Mouse (Mus musculus) B cell, adult 2 months (primary cell): Measurements from ENCODE around the gene Ruvbl2.
A peak's percentile ranks its signal among the peaks of the same experiment; 100 is the strongest.
"Not testable (repeated sequence)": the region's sequence is repeated elsewhere in the genome, so short reads cannot be mapped to it uniquely, and the experiment has no call there.

Experiments
- DNase-seq, 2 experiments: peaks; one replicate each; pipeline ENCODE4 v3.0.0; 2022

The Ruvbl2 gene

DNA sequence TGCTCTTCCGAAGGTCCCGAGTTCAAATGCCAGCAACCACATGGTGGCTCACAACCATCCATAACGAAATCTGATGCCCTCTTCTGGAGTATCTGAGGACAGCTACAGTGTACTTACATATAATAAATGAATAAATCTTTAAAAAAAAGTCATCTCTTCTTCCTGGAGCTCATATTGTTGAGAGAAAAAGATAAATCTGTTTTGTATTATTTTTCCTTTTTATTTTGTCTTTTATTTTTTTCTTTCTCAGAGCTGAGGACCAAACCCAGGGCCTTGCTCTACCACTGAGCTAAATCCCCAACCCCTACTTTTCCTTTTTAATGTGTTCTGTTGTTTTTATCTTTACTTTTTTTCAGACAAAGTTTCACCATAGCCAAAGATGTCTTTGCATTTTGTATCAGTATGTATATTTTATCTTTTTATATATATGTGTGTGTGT is 41.5 kb downstream of the Ruvbl2 start:
- DNase-seq, result not testable (repeated sequence)

DNA sequence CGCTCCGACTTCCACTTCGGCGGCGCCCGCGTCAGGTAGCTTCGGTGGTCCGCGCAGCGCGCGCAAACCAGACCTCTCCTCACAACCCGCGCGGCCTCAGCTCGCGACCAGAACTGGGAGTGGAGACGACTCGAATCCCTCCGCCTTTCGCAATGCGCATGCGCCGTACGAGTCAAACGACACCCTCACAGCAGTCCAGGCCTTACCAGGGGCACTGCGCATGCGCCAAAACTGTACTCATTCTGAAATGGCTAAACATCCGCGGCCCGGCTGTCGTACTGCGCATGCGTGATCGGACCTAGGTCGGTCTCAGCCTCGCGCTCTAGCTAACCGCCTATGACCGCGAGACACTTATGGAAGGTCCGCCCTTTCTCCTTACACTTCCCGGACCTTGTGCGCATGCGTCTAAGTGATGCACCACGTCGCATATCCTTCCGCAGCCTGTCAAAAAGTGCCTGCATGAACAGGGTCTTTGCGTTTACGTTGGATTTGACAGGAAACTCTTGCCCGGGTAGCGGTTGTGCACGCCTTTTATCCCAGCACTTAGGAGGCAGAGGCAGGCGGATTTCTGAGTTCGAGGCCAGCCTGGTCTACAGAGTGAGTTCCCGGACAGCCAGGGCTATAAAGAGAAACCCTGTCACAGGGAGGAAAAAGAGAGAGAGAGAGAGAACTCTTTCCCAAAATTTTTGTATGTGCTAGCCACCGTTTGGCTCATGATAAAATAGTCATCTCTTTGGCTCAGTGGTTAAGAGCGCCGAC is 42.1 kb downstream of the Ruvbl2 start, which contains the start of gene Snrnp70:
Snrnp70 (minus strand) TSS at position 165 of the 759 bp plus-strand sequence.
- DNase-seq, result peak; percentile 99

DNA sequence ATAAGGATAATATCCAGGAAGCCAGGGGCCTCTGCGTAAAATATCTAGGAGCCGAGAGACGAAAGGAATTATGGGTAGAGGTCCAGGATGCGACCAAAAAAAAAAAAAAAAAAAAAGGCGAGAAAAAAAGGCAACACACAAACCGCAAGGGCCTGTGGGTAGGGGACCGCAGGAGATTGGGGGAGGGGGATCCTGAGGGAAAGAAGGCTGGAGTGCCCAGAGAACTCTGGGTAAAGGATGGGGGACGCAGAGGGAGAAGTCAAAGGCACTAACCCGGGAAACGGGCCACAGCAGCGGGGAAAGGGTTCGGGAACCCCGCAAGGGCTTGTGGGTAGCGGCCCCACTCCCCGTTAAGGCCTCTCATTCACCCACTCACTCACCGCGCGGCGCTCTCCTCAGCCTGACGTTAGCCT is 42.8 kb downstream of the Ruvbl2 start:
- no peak for DNase-seq

DNA sequence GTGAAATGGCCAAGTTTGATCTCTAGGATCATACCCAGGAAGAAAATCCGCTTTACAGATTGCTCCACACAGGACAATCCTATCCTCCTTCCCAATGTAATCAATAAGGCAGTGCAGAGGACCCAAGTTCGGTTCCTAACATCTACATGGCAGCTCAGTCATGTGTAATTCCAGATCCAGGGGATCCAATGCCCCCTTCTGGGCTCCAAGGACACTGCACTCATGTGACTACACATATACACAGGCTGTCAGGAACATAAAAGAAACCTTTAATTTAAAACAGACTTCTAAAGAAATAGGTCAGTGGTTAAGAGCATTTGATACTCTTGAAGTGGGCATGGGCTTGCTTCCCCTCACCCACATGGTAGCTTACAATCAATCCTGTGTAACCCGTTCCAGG is 51.8 kb downstream of the Ruvbl2 start:
- DNase-seq, result no peak

DNA sequence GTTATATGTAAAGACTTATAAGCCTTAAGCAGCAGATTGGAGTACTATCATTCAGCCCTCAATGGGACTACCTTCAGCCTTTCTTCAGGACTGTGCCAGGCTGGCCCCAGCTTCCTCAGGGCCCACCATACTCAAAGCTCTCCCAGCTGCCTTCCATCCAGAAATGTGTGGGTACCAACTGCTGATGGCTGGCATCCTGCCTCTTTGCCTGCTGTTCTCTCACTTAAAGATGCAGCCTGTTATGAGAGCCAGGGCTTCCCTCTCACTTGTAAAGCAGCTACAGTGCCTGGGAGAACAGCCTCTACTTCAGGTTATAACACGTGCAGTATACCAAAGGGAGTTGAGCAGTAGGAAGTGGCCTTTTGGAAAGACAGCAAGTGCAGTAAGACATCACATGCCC is 61.8 kb downstream of the Ruvbl2 start:
- DNase-seq, result no peak

DNA sequence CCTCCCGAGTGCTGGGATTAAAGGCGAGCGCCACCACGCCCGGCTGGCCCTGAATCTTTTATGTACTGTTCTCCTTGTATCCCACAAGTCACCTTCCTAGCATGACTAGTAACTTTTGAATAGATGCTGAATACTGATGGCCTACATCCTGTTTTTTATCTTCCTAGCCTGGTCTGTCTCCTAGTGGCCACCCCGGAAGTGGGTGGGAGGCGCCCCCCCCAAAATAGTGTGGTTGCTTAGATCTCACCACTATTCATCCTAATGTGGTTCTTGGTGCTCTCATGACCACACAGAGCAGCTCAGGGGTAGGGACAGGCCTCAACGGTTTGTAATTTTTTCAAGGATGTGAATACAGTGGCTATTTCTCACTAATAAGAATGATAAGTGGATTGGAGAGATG is 63.3 kb downstream of the Ruvbl2 start:
- no peak for DNase-seq

DNA sequence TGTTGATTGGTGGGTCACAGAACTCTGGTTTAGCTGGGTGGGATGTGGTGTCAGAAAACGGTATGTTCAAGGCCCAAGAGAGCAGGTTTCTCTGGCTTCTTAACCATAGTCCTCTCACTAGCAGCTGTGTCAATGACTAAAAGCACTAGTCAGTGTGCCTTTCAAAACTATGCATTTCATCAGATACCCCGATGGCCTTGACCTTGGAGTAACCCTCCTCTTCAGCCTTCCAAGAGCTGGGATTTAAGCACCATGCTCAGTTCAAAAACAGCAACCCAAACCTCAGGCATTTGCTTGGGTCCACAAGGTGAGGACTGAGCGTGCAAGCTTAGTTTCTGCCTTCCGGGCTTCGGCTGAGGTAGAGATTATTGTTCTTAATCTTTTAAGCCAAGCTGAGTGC is 65.5 kb downstream of the Ruvbl2 start:
- DNase-seq, result no peak
